Mouse (Mus musculus) kidney, postnatal 36 days (tissue): ENCODE measurements at regions not wholly inside any gene's neighbourhood (a gene's known extent, or its start where the extent isn't known, plus 50 kb on each side); places are given as distances from the start of the nearest gene placed in this dataset.

Experiments
- DNase-seq, 2 experiments: peaks; one replicate each; pipeline ENCODE4 v3.0.0; 2021 to 2022; ENCODE audit warnings: mixed read lengths in 2 of 2

GRCm38 (mm10) chr2:128407076-128407475 is 183.9 kb upstream of the Spdye4c start:
- no peak for DNase-seq

DNA sequence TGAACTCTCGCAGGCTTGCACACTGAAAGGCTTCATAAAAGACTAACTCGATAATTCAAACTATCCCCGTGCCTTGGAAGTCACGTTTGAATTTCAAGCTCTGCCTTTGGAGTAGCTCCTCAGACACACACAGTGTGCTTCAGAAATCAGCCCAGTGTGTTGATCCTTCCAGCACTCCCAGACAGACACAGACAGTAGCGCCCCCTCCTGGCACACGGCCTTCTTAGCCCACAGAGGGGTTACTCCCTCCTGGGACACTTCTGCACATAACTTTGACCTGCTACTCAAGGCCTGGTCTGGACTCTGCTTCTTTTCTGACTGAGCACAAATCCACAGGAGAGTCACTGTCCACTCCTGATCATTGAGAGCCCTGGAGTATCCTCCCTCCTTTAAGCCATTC is 182.3 kb upstream of the Spdye4c start:
- peak; percentile 29 to 80 for DNase-seq

DNA sequence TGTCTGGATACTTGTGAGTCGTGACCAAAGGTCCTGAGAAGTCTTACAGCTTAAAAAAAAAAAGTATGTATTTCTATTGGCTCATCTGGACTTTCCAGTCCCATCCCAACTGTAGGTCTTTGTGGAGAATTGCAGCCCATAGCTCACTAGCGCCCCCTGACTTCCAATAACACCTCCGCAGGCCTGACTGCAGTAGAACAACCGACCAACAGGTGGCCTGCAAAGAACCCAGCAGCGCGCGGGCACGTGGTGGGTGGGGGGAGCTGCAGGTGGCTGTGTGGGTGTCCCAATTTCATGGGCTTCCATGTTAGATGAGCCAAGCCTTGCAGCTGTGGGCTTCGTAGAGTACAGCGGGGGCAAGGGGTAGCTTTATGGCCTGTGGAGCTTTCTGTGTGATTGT is 178.7 kb upstream of the Spdye4c start:
- DNase-seq, result peak; percentile 65 to 82

DNA sequence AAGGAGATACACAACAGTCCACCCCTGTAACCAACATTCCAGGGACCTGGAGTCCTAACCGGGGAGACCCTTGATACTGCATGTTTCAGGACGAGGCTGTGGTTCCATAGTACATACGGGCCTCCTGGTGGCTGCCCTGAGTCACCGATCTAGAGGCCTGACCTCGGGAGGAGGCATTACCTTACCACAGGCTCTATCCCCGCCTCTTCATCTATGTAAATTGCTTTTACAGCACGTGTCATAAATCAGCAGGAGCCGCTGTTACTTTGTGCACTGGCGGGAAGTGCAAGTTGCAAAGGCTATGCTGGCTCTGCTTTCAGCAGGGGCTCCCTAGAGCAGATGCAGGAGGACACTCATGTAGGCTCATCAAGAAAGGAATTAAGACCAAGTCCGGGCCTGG is 178.0 kb upstream of the Spdye4c start:
- DNase-seq, result no peak

DNA sequence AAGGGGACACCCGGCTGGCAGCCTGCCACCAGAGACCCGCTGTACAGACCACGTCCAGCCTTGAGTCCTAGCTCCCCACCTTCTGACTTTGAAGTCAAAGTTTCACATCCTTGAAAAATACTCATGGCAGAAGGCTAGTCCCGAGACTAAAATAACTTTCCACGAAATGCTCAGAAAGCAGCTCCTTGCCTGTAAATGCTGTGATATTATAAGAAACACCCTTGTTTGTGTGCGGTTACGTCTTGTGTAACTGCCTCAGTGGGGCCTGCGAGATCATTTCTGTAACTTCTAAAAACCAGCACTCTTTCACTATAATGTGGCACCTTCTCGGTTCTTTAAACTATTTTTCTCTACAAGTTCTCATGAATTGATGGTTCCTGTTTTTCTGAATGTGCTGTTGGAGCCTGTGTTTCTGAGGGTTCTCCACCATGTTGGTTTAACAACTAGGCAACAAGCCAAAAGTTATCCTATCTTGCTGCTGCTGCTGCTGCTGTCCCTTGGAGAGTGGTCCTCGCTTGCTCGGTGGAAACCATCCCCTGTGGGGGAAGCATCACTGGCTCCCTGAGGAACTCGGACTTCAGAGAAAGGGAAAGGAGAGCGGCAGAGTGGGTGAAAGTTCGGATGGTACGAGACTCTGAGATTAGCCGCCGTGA is 176.3 kb upstream of the Spdye4c start:
- no peak for DNase-seq

GRCm38 (mm10) chr2:128416416-128416815 is 174.6 kb upstream of the Spdye4c start:
- DNase-seq, result no peak

- no peak for DNase-seq
Measured at GRCm38 (mm10) chr2:128418960-128419359, 172.0 kb upstream of the Spdye4c start.

DNA sequence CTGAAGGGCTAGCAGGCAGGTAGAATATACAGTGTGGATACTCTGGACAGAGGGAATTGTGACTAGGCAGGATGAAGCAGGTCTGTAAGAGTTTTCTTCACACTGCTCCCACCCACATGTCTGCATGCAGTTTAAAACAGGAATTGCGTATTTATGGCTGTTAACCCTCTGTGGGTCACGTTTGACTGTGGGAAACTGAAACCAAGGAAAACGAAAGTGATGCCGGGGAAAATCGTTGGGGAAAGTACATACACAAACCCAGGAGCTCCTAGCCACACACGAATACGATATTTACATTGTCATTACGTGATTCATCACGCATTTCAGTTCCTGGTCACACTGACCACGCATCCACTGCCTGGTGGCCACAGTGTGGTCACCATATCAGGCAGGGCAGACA is 170.6 kb upstream of the Spdye4c start:
- DNase-seq, result no peak

DNA sequence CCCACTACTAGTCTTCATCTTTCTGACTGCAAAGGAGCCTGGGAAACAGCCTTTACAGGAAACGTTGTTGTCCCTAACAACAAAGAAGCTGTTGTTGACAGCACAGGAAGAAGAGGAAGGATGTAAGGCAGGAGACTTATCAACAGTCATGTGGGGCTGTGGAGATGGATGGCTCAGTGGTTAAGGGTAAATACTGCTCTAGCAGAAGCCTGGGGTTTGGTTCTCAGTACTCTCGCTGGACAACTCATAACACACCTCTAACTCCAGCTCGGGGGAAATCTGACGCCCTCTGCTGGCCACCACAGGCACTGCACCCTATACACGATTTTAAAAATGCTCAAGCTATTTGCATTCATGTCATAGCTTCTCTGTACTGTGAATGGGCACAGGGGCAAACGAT is 168.3 kb upstream of the Spdye4c start:
- DNase-seq, result no peak

DNA sequence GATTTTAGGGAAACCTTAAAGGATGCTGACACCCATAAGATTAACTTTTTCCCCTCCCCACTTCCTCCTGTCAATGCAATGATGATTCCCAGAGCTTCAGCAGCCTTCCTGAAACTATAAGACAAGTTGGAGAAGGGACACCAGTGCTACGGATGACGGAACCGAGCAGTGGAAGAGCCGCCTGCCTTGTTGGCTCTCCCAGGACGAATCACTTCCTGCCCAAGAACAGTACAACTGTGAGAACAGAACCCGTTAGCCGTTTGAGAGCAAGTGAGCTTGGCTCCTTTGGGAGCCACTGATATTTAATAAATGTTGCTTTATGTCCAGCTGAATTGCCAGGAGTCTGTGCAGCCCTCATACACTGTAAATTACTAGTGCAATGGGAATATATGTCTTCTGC is 166.8 kb upstream of the Spdye4c start:
- no peak for DNase-seq

DNA sequence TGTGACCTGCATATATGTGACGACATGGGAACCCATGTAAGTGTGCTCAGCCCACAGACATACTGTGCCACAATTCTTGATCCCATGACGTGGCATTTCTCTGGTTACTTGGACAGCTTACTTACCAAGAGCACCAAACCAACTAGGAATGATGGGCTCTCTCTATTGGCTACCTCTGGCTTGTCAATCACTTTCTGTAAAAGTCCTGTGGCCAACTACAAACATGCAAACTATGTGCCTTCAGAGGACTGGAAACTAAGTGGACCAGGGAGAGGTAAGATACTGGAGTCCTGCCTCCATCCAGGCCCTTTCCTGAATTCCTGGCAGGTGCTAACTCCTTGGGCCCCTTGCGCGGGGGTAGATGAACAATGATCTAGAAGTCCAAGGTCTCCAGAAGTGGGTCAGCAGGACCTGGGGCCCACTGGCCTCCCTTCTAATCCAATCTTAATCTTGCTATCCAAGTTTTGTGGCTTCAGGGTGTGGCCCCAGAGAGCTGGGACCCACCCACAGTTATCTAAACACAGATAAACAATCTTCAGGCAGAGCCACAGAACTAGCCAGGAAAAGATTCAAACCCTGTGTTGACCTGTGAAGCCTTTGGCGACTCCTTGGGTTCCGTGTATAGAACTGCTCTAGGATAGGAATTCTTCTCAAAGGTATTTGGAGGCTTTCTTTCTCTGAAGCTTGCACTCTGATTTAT is 163.7 kb upstream of the Spdye4c start:
- DNase-seq, result no peak

DNA sequence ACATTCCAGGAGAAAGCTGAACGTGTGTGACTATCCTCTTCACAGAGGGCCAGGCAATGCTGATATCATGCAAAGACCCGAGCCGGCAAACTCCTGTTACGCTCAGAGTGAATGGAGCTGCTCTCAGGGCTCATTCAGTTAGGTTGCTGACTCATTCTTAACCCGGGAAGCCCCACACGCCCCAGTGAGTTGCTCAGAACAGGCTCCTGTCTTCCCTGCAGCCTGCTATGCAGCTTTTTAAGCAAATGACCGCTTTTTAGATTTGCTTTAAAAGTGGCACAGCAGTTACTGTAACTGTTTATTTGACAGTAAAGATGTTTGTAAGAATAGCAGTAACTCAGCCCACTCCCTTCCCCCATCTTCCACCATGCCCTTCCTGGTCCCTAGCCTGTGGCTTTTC is 162.9 kb upstream of the Spdye4c start:
- peak in 1 of 2 experiments; percentile 18 for DNase-seq

- DNase-seq, result peak; percentile 63 to 65
Measured at GRCm38 (mm10) chr2:128428651-128429633, 162.1 kb upstream of the Spdye4c start.

GRCm38 (mm10) chr2:128429786-128430185 is 161.2 kb upstream of the Spdye4c start:
- peak in 1 of 2 experiments; percentile 36 for DNase-seq

DNA sequence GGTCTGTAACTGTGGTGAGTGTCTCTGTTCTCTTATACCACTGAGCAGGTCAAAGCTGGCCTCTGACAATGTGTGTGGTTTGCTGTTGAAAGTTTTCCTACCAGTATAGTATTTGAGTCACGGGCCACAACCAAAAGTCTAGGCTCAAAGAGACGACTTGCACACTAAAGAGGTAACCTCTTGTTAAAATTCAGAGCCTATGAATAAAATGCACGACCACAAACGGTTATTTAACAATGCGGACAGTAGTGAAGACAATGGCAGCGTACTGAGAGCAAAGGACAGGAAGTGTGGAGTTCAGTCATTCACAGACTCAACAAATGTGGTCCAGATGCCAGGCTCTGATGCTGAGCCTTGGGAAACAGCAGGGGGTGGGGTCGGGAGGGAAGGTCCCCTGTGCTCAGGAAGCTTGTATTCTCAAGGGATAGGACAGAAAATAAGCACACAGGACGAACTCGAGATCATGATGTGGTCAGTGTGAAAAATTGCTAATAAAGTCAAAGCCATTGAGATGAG is 160.2 kb upstream of the Spdye4c start:
- no peak for DNase-seq

DNA sequence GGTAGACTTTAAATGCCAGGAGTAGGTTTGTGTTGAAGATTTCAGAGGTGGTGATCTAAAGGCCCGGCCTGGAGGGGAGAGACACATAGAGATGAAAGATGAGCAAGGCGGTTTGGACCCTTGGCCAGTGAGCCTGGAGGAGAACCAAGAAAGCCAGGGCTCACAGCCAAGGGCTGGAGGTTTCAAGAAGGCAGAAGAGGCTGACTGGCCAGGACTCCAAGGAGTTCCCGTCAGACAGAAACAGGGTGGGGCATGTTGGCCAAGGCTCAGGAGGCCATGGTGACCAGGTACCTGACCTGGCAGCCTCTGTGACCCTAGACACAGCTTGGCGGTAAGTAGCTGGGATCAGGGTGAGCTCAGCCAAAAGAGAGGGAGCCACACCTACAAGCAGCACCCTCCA is 159.3 kb upstream of the Spdye4c start:
- DNase-seq, result peak; percentile 29 to 58

DNA sequence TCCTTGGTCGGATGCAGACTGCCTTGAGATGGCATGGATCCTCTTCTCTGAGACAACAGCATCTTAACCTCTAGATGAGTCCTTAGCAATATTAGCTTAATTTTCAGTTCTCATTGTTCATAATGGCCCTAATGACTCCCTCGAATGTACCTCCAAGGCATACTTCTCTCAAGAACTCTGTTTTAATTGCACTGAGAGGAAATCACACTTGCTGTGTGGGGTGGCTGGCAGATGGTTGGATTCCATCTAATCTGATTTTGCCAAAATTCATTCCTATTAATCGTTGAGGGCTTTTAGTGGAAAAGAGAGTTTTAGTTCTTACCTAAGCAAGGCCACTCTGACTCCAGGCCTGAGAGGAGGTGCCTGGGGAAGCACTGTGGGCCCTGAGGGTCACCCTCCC is 158.3 kb upstream of the Spdye4c start:
- no peak for DNase-seq

DNA sequence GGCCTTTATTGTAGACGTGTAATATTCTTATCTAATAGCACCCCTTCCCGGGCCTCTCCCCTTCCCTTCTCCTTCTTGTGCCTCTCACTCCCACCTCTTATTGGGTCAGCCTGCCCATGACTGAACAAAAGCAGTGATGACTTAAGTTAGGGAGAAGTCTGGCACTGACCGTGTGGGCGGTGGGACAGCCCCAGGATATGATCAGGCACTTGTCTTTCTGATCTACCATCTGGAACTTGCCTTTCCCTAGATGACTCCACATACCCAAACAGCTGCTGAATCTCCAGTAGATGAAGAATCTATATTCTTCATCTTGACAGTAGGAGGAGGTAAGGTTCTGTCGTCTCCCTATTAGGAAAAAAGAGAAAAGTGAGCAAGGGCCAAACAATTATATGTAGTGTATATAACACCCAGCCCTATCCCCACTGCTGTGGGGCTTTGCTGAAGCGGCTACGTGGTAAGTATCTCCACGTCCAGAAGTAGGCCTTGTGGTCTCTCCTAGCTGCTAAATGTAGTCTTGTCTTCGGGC is 157.4 kb upstream of the Spdye4c start:
- DNase-seq, result no peak

DNA sequence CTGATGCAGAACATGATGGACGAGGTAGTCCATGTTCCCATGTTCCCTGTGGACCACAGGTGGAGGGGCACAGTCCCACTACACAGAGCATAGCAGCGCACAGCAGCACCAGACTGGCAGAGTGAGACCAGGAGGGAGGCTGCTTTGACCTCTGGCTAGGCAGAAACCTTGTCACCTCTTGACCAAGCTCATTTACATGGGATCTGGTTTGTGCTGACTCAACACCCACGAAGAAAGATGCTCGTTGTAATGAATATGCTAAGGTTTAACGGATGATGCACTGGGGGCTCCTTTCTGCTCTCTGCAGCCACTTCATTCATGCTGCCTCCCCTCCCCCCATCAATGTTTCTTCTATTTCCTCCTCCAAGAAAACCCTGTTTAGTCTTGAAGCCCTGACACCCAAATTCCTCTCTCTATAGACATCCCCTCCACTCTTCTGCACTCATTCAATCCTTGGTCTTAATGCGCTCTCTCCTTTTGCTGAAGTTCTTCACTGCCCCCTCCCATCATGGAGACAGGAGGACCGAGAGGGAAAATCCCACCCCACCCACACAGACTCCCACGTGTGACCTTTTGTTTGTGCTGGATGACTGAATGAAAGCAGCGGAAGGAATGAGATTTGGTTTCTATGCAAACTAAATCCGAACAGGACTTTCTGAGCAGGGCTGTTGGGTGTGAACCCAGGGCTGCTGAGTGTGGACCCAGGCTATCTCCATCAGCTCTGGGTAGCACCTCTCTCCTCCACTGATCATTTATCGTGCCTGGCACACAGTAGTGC is 156.6 kb upstream of the Spdye4c start:
- no peak for DNase-seq

GRCm38 (mm10) chr2:128436378-128436777 is 154.6 kb upstream of the Spdye4c start:
- DNase-seq, result no peak

- DNase-seq, result no peak
Measured at GRCm38 (mm10) chr2:128437698-128438097, 153.3 kb upstream of the Spdye4c start.
